Mouse (Mus musculus): ENCODE measurements around the gene Far2. TPM values are rescaled to one million over a fixed set of nuclear protein-coding genes. Genes with fewer than 3 reads are reported as not detected.
"Not testable (repeated sequence)": the region's sequence is repeated elsewhere in the genome, so short reads cannot be mapped to it uniquely, and the experiment has no call there.

Gene Far2
- total RNA-seq, 2 experiments from 2014 or later, result 20.7 to 22.4 TPM

DNA sequence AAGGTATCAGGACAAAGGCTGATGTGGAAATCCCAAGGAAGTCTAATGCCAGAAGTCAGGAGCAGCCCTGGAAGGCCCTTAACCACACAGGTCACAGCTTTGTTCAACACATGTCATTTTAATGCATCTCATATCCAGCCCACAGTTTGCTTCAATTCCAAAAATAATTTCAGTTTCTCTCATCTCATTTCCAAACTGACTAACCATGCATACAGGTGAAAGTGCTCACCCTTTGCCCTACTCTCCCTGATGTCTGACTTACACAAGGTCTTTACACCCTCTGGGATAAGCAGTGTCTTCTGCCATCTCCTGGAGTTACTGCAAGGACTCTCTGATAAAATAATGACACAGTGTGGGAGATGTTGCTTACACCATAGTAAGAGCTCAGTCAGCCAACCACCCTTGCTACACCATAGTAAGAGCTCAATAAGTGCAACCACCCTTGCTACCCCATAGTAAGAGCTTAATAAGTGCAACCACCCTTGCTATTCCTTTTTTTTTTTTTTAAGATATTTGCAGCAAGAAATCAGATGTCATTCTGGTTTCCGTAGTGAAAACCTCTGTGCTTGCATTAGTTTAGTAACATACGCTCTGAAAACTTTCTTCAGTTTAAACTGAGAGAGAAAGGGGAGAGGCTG, 64.1 kb downstream of the Far2 start:
- no peak for DNase-seq (ENCODE audit: low spot score in 2 of 2)
- intact Hi-C loops (cut with DNase I), result no loop called here

DNA sequence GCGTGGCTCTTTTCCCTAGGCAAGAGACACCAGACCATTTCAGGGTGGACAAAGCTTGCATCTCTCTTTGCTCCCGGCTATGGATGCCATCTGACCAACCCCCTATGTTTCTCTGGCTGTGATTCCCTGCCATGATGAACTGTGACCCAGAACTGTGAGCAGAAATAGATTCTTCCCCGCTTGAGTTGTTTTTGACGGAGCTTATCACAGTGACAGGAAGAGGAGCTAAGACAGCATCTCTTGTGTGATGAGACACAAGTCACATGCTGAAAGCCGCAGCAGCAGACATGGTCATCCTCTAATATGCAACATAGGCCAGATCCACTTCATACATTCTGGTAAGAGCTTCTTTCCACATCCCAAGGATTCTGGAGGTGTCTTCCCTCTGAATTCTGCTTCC, 69.3 kb downstream of the Far2 start:
- intact Hi-C loops (cut with DNase I), result no loop called here
- no peak for DNase-seq (ENCODE audit: low spot score in 2 of 2)

DNA sequence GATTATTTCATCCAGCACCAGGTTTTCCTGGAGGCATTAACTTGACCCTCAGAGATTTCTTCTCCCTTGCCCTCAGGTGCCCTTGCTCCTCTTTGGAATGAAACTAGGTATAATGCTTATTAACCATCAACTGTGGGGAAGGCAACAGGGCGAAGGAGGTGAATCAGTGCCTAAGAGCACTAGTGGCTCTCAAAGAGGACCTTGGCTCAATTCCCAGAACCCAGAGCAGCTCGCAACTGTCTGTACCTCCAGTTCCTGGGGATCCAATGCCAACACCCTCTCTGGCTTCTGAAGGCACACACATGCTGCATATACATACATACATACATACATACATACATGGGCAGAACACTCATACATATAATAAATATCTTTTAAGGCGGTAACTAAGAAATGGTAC, 69.8 kb downstream of the Far2 start:
- DNase-seq (ENCODE audit: low spot score in 2 of 2), result no peak

DNA sequence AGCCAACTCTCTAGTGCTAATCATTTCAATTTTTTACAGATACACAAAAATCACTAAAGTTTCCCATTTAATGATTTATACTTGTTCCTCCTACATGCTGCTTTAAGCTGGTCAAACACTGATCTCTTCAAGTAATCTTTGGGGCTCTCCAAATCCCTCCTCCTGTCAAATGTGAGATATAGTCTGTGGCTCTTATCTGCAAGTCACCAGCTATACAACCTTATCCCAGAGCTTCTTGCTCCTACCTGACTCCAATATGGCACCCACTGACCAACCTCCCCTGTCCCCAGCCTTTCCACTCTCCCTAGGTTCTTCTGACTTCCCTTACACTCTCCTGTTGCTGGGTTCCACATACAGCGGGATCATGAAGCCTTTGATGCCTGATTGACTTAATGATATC, 70.6 kb downstream of the Far2 start:
- no peak for DNase-seq (ENCODE audit: low spot score in 2 of 2)
- intact Hi-C loops (cut with DNase I), result no loop called here

More for the DNA sequence above, 69.8 kb downstream of the Far2 start:
- intact Hi-C loops (cut with DNase I), result no loop called here

DNA sequence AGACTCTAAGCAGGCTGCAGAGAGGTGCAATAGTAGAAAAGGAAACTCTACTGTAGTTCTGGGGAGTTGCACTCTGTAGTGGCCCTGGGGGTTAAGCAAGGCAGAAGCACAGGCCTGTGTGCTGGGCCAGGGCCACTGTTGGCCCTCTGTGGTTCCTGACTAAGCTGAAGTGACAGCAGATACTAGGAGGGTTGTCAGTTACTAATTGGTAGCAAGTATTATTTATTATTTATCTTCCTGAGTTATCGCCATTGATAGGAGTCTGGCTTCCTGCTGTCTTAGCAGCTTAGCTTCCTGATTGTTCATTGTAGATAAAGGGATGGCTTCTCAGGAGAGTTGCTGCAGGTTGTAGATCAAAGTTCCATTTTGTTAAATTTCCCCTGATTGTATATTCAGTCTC, 73.6 kb downstream of the Far2 start:
- DNase-seq (ENCODE audit: low spot score in 2 of 2), result no peak
- intact Hi-C loops (cut with DNase I), result no loop called here

DNA sequence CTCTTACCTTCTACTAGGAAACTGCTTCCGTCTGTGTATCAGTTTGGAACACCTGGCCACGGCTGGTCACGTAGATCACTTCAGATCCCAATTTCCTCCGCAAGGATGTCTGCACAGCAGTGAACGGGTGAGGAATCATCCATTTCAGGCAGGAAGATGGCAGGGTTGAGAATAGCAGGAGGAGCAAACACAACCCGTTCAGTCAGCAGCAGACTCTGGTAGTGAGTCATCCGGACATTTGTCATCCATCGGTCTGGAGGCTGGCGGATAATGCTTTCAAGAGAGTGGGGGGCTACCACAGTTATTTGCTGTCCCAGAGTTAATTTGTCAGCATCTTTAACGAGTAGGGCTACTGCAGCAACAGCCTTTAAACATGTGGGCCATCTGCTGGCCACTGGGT, 79.8 kb downstream of the Far2 start:
- intact Hi-C loops (cut with DNase I), result not testable (repeated sequence)
- DNase-seq (ENCODE audit: low spot score in 2 of 2), result peak; percentile 41 to 78

DNA sequence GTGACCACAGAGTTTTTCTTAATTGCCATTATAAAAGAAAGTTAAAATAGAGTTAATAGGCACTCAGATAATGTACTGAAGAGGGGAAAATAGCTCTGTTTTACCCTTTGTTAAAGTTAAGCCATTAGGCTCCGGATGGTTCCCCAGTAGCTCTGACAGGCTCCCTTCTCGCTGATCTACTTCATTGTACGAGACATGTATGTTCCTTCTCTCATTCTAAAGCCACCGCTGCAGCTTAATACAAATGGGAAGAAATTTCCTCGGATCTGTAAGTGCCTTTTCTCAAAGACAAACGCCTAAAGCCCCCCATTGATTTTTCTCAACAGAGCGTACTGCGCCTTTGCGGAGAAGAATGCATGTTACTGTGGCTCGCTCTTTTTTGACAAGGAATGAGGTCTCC, 85.3 kb downstream of the Far2 start:
- intact Hi-C loops (cut with DNase I), result no loop called here
- no peak for DNase-seq (ENCODE audit: low spot score in 2 of 2)

DNA sequence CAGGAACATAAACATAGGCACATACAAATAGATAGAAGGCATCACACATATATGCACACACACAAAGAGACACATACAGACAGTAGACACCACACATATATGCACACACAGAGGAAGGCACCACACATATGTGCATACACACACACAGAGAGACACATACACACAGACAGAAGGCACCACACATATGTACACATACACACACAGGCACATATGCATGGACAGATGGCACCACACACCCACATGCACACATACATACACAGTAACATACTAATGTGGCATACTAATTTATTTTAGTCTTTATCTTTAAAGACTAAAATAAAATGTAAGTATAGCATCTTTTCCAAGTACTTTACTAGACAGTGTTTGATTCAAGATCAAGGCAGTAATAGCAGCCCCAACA, 86.5 kb downstream of the Far2 start:
- intact Hi-C loops (cut with DNase I), result no loop called here

DNA sequence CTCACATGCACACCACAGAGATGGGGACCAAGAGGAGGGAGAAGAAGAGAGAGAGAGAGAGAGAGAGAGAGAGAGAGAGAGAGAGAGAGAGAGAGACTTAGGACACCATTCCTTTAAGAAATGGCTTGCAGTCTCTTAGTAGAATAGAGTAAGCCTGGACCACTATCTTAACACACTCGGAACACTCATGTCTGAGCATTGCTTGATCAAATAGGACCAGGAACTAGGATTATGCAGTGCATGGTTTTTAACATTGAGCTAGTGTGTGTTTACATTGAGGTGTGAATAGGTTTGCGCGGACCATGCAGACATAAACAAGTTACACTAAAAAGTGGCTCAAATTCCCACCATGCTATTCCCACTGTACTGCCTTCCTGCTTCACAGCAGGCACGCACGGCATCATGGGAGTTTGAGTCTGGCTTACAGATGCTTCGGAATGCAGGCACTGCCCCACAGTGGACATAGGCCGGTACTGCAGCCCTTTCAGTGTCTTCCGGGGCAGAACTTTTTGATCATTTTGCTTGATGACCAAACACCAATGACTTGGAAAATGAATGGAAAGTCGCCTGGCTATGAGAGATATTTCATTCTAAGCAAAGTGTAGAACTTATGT, 88.8 kb downstream of the Far2 start:
- intact Hi-C loops (cut with DNase I), result loop anchor here (1.0 kb wide), 1 partner anchor 136 kb away; no protein-coding TSS in a partner anchor
- peak; percentile 80 to 91 for DNase-seq (ENCODE audit: low spot score in 2 of 2)

More for the DNA sequence above, 86.5 kb downstream of the Far2 start:
- no peak for DNase-seq (ENCODE audit: low spot score in 2 of 2)

DNA sequence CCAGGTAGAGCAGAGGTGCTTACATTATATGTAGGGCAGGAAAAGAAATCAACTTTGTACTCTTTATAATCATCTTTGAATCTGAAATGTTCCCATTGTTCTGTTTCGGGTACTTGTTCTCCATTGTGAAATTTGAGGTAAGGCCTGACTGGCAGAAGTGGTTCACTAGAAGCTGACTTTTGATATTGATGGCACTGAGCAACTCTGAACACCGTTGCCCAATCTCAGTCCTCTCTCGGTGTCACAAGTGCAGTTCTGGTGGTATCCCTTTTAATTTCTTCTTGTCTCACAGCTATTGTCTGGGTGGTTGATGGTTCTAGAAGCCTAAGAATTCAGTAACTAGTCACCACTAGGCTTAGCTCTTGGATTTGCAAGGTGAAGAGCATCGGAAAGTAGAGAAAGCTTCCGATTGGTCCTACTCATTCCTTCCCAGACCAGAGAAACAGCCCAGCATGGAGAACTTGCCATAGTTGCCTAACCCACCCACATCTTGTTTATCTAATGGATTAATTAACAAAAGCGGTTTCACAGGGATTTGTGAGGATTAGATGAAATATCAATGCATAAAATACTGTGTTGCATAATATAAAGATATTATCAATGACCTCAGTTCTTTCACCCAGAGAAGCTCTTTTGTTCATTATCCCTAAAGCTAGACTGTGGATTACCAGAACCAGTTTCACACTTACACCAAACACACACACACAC, 92.4 kb downstream of the Far2 start:
- DNase-seq (ENCODE audit: low spot score in 2 of 2), result no peak
- intact Hi-C loops (cut with DNase I), result no loop called here

DNA sequence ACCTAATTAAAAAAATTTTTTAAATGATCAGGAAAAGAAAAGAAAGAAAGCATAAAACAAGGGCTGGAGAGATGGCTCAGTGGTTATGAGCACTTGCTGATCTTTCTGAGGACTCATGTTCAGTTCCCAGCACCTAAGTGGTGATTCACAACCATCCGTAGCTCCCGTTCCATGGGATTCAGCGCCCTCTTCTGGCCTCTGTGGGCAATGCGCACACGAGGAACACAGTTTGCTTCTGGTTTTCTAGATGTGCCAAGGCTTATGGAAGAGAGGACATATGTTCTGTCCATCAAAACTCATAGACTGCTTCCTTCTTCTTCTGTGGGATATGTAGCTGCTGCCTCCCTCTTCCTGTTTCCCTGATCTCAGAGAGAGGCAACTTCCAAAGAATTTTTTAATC, 94.8 kb downstream of the Far2 start:
- DNase-seq (ENCODE audit: low spot score in 2 of 2), result no peak
- intact Hi-C loops (cut with DNase I), result no loop called here

DNA sequence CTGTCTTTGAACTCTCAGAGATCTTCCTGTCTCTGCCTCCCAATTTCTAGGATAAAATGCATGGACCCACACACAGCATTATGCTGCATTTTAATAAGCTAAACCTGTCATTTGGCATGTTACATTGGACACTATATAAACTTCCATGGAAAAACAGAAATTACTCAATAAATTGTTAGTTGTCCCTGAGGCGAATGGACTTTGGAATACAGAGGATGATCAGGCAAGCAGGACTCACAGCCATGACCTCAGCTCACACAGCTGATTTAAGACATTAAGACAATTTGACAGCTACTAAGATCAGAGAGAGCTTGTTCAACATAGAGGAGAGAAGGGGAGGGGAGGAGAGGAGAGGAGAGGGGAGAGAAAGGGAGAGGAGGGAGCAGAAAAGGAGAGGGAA, 95.4 kb downstream of the Far2 start:
- intact Hi-C loops (cut with DNase I), result no loop called here
- DNase-seq (ENCODE audit: low spot score in 2 of 2), result no peak

DNA sequence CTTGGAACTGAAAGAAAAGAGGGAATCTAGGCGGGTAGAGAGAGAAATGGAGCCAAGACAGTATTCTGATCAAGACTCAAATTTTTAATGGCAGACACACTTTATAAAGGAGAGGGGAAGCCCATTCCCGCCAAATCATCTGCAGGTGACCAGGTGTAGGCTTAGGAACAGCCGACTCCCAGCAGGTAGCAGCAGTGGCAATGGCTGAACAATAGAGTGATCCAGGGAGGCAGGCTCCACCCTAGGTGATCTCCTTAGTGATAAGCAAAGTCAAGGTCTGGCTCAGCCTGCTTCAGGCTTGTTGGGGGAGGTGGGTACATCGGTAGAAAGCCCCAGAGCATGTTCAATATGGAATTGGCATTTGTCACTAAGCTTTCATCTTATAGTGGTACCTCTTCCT, 105.2 kb downstream of the Far2 start:
- intact Hi-C loops (cut with DNase I), result not testable (repeated sequence)

DNA sequence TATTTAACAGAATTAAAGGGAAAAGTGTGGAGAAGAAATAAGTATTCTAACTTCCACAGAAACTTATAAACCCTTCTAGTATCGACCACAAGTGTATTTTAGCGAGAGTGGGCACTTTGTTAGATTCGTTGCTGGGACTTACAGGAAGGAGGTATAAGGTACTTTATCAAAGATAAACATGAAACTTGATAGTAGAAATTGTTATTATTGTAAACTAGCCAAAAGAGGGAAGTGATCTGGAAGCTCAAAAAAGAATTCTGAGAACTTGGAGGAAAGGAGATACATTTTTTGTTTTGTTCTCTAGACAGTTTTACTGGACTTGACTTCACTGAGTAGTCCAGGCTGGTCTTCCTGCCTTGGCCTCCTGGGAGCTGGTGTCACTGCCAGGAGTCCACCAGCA, 125.8 kb downstream of the Far2 start:
- intact Hi-C loops (cut with DNase I), result no loop called here
- no peak for DNase-seq (ENCODE audit: low spot score in 2 of 2)

More for the DNA sequence above, 105.2 kb downstream of the Far2 start:
- DNase-seq (ENCODE audit: low spot score in 2 of 2), result not testable (repeated sequence)

DNA sequence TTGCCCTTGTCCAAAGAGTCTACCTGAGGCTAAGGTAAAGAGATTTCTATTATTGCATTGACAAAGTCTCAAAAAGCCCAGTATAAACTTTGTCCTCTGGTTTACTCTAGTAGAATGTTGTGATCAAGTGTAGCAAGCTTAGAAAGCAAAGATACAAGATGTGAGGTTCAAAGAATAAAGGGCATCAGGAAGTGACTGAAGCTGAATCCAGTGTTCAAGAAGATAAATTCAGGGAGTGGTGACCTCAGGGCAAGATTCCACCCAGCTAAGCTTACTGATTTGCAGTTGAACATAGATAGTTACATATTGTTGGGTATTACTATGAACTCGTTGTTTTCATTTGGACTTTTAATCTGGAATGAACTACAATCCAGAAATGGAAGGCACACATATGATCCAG, 138.6 kb downstream of the Far2 start:
- intact Hi-C loops (cut with DNase I), result no loop called here
- DNase-seq (ENCODE audit: low spot score in 2 of 2), result no peak

DNA sequence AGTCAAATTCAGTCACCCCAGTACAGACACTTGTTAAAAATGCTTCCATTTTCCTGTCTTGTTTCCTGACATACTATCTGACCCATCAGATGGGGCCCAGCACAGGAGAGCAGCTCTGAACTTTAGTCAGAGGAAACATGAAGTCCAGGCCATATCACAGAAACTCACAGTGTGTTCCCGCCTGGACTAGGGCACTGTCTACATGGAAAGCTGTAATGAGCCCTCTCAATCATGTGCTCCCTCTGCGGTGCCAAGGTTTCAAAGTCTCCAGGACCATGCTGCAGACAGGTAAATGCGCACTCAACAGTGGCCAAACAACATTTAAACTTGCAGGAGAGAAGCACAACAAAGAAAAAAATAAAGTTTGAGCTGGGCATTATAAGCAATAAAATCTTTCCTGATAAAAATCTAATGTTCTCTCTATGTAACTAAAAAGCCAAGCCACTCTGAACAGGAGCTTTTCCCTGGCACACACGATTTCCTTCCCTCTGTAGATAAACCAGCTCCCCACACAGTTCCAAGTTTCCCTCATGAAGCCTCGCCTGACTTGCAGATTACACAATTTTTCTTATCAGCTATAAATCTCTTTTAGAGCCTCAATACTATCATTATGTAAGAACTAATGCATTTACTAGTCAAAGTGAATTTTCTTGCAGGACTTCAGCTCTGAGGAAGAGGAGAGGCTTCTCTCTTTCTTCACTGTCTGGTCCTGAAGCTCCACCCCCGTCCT, 147.1 kb downstream of the Far2 start:
- intact Hi-C loops (cut with DNase I), result no loop called here

DNA sequence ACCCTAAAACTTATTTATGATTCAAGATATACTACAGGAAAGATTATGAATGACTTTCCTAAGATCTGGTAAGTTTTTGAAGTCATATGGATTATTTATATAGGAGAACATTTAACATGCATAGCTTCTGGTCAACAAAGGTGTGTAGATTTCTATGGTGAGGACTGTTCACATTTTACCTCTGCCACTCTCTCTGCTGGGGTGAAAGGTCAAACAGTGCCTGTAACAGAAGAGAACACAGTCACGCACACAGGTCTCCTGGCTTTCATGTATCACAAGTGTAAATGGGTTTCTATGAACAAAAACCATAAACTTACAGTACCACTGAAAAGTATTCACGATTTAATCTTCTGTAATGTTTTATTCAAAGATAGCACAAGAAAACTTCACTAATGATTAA, 152.1 kb downstream of the Far2 start:
- intact Hi-C loops (cut with DNase I), result no loop called here
- no peak for DNase-seq (ENCODE audit: low spot score in 2 of 2)

More for the DNA sequence above, 147.1 kb downstream of the Far2 start:
- no peak for DNase-seq (ENCODE audit: low spot score in 2 of 2)

DNA sequence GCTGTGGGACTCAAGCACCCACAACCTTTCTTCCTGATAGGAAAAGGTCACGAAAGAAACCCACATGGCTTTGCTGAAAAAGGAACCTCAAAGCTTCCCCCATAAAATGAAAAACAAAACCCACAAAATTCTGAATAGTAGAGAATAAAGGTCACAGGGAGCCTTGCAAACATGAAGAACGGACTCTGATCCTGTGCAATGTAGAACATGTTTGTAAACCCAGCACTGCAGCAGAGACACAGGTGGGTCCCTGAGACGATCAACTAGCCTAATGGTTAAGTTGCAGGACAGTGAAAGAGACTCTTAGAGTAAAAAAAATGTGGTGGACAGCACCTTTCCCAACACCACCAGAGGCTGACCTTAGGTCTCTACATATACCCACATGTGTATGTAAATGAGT, 152.7 kb downstream of the Far2 start:
- intact Hi-C loops (cut with DNase I), result no loop called here
- DNase-seq (ENCODE audit: low spot score in 2 of 2), result no peak

DNA sequence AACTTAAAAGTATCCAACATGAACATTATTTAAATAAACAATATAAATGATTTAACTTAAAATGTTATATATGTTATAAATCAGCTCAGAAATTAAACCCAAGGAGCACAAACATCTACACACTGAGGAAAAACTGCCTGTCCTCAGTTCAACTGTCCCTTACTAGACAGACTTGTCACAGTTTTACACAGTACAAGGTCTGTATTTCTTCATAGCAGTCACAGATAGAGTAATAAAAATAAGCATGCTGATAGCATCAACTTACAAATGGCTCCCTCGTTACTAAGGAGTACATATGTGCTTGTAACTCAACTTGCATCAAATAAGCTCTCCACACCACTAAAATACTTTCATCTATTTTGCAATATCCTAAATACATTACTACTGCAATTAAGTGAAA, 158.1 kb downstream of the Far2 start:
- no peak for DNase-seq (ENCODE audit: low spot score in 2 of 2)
- intact Hi-C loops (cut with DNase I), result no loop called here

DNA sequence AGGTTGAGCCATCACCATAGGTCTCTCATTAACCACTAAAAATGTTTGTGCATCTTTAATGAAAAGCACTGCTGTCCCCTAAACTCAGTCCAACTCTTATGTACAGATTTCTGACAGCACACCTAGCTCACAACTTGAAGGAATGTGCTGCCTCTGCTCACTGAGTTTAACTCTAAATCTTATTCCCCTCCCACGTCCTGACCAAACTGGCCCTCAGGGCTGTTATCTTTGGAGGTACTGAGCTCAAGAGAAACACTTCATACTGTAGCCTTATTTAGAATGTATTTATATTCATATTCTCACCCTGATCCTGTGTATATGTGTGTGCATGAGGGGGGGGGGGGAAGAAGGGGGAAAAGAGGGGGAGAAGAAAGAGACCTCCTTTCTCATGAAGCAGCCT, 160.5 kb downstream of the Far2 start:
- intact Hi-C loops (cut with DNase I), result no loop called here
- DNase-seq (ENCODE audit: low spot score in 2 of 2), result no peak
